Mouse (Mus musculus) spleen, embryonic (tissue): ENCODE measurements at regions not wholly inside any gene's neighbourhood (a gene's known extent, or its start where the extent isn't known, plus 50 kb on each side); places are given as distances from the start of the nearest gene placed in this dataset.

Source experiments
- CTCF ChIA-PET: fragments of 350-600 bp; sonication (Branson Sonifier 250); formaldehyde crosslinking; loops from one replicate; lab custom pipeline; 2022; lab: Charles Lee

DNA sequence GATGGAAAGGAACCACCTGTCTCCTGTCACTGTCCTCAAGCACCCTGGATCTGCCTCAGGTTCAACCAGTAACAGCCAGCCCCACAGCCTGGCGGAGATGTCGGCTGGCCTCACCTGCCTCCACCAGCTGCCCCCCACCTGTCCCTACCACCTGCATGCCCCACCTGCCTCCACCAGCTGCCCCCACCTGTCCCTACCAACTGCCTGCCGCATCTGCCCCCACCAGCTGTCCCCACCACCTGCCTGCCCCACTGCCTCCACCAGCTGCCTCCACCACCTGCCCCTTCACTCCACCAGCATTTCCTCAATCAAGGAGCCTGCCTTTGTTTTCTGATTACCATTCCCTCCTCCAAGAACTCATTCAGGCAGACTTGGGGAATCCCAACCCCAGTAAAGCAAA is 68.9 kb upstream of the Smyd2 start:
- CTCF ChIA-PET: no interaction called here

DNA sequence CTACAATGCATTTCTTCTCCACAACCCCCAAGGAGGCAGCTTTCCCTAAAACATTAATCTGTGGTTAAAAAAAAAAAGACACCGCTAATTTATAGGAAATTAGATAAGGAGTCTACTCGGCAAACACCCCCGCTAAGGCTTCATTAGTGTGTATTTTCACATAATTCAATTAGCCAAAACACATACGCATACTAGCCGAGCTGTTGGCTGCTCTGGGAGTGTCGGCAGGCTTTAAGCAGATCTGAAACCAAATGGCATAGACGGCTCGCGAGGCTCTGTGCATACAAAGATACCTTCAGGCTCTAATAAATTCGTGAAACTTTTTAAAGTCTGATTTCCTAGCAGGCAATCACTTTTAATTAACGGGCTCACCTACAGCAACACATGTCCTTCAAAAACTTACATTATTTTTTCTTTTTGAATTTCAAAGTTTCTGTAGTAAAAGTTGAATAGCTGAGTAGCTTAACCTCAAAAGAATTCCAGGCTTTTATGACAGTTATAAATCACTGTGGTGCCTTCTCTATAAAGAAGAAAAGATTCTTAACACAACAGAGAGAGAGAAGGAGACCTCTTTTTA is 68.0 kb upstream of the Smyd2 start:
- CTCF ChIA-PET: no interaction called here

DNA sequence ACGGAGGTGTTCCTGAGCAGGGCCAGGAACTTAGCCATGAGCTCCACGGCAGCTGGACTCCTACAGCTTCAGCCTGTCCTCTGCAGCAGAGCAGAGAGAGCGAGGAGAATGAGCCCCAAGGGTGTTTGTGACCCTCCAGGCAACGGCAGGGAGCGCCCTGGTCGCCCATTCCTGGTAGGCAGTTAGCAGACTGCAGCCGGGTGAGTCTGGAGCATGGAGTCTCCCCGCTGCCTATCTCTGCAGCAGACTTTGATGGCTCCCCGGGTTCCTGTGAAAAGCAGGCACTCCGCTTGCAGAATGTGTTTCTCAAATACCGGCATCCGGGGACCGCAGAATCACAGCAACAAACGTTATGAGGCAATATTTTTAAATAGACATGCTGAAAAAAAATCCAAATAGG is 67.2 kb upstream of the Smyd2 start:
- CTCF ChIA-PET: no interaction called here

DNA sequence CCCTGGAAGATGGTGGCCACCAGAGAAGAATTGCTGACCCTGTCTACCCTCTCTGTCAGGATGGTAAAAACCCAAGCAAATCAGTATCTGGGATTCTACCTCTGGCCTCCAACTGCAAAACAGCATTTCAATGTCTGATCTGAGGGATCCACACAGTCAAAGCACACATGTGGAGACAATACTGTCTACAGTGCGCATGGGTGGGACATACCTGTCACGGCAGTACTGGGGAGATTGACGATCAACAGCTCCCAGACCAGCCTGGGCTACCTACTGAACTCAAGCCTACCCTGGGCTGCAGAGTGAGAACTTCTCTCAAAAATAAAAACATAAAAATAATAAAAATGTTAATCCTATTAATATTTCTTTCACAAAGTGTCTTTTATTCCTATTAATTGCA is 66.7 kb upstream of the Smyd2 start:
- CTCF ChIA-PET: no interaction called here

DNA sequence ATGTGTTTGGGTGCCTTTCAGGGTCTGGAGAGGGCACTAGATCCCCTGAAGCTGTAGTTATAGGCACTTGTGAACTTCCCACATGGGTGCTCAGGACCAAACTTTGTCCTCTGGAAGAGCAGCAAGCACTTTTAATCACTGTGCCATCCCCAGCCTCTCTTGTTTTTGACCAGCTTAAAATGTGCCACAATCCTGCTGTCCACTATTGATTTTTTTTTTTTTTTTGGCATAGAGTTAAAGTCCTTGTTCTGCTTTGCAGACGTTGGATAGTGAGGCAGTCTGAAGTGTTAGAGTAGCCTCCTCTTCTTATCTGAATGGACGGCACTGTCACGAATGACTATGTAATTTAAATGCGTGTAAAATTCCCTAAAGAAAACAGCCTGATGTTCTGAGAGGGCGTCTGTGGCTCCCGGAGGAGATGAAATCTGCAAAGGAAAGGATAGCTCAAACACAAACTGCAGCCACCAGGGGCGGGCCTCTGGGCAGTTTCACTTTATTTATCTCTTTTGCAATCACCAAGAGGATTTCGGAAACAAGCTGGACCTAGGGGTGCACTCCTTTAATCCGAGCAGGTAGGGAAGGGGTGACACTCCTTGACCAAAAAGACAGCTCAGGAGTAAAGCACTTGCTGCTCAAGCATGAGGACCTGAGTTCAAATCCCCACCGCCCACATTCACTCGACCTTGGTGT is 63.5 kb upstream of the Smyd2 start:
- CTCF ChIA-PET: no interaction called here

DNA sequence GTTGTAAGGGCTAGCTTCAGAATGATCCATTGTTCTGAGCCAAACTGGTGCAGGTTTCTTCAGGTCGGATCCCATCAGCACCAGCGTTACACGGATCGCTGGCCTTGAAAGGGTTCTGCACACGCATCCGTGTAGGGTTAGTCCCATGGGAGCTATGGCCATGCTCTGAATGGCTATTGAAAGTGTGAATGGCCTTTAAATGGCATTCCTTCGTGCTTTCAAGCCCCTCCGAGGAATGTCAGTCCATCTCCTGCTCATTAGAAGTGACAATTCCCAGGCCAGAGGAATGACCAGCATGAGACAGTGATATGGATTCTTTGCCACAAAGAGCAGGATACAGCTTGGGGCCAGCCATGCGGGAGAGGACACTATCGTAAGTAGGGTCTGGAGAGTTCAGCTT is 56.1 kb upstream of the Smyd2 start:
- CTCF ChIA-PET: no interaction called here

DNA sequence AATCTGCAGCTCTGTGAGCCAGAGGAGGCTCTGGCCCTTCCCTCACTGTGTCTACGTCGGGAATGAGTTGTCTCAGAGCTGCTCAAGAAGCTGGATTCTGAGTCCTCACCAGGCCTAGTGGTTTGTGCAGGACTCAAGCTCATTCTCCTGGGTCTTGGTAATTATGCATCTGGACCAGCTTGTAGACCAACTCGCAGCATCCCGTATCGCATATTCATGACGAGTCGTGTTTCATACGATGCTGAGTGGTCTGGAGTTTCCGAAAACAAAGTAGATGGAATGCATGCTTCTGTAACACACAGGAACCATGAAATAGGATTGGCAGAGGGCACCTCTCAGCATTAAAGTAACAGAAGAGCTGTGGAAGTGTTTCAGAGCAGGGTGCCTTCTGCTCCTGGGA is 53.5 kb upstream of the Smyd2 start:
- CTCF ChIA-PET: no interaction called here

DNA sequence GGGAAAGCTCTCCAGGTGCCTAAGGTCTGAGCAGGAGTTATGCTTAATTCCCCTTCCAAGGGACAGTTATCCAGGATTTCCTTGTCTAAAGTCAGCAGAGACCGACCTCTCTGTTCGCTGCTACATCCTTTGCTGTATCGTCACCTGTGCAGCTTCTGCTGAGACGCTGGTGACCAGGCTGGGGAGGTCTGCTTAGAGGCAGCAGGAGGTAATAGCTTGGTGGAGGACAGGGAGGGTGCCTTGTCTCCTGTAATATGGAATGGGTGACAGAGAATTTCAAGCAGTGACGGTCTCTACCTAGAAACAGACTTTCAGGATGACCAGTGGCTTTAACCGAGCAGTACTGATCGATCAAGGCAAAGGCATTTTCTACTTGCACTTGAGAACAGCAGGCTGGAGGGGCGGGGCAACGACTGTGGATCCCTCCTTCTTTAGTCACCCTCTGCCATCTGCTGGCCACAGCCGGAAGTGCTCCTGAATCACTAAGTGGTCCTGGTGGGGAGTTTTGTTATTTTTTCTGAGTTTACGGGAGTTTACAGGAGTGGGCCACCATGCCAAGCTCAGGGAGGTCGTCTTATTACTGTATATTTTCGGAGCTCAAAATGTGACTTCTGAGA is 50.7 kb upstream of the Smyd2 start:
- CTCF ChIA-PET: interaction anchor here (1.0 kb wide), 1 partner anchor 84 kb away, joined by 4 read pairs; no protein-coding TSS in a partner anchor
